Mouse (Mus musculus) spleen, embryonic (tissue): ENCODE measurements around the gene Slc25a29.

Experiments used
- CTCF ChIA-PET: fragments of 350-600 bp; sonication (Branson Sonifier 250); formaldehyde crosslinking; loops from one replicate; lab custom pipeline; 2022; lab: Charles Lee

Slc25a29 gene

GRCm38 (mm10) chr12:108834337-108834736, 1.3 kb downstream of the Slc25a29 start:
- CTCF ChIA-PET, result no interaction called here

- CTCF ChIA-PET, result no interaction called here
Measured at GRCm38 (mm10) chr12:108833408-108833807, 2.3 kb downstream of the Slc25a29 start.

- CTCF ChIA-PET, result no interaction called here
Measured at GRCm38 (mm10) chr12:108832851-108833250, 2.8 kb downstream of the Slc25a29 start.

- CTCF ChIA-PET, result no interaction called here
Measured at GRCm38 (mm10) chr12:108831966-108832643, 3.6 kb downstream of the Slc25a29 start.

- CTCF ChIA-PET, result no interaction called here
Measured at GRCm38 (mm10) chr12:108830358-108830757, 5.3 kb downstream of the Slc25a29 start.

- CTCF ChIA-PET, result no interaction called here
Measured at GRCm38 (mm10) chr12:108829636-108830035, 6.0 kb downstream of the Slc25a29 start.

GRCm38 (mm10) chr12:108827641-108828040, 8.0 kb downstream of the Slc25a29 start:
- CTCF ChIA-PET, result no interaction called here

- CTCF ChIA-PET, result no interaction called here
Measured at GRCm38 (mm10) chr12:108826958-108827535, 8.6 kb downstream of the Slc25a29 start.

GRCm38 (mm10) chr12:108826282-108826957, 9.3 kb downstream of the Slc25a29 start:
- CTCF ChIA-PET, result no interaction called here

- CTCF ChIA-PET, result no interaction called here
Measured at GRCm38 (mm10) chr12:108825561-108826224, 10.0 kb downstream of the Slc25a29 start.

- CTCF ChIA-PET, result no interaction called here
Measured at GRCm38 (mm10) chr12:108824225-108824874, 11.3 kb downstream of the Slc25a29 start.

- CTCF ChIA-PET, result interaction anchor here (0.6 kb wide), 1 partner anchor 59 kb away, joined by 3 read pairs; no protein-coding TSS in a partner anchor
Measured at GRCm38 (mm10) chr12:108823036-108823435, 12.6 kb downstream of the Slc25a29 start.

- CTCF ChIA-PET, result interaction anchor here (0.6 kb wide), 1 partner anchor 119 kb away, joined by 3 read pairs; no protein-coding TSS in a partner anchor
Measured at GRCm38 (mm10) chr12:108820461-108820860, 15.2 kb downstream of the Slc25a29 start.

- CTCF ChIA-PET, result no interaction called here
Measured at GRCm38 (mm10) chr12:108816569-108816968, 19.1 kb downstream of the Slc25a29 start.

- CTCF ChIA-PET, result interaction anchor here (0.6 kb wide), 1 partner anchor 579 kb away, joined by 3 read pairs; no protein-coding TSS in a partner anchor
Measured at GRCm38 (mm10) chr12:108814470-108814869, 21.2 kb downstream of the Slc25a29 start.

GRCm38 (mm10) chr12:108812463-108812862, 23.2 kb downstream of the Slc25a29 start:
- CTCF ChIA-PET, result no interaction called here

- CTCF ChIA-PET, result interaction anchor here (0.6 kb wide), 1 partner anchor 93 kb away, joined by 3 read pairs; no protein-coding TSS in a partner anchor
Measured at GRCm38 (mm10) chr12:108811133-108811532, 24.6 kb downstream of the Slc25a29 start.

GRCm38 (mm10) chr12:108810309-108810708, 25.4 kb downstream of the Slc25a29 start:
- CTCF ChIA-PET, result no interaction called here

- CTCF ChIA-PET, result interaction anchor here (1.1 kb wide), 1 partner anchor 10 kb away, joined by 3 read pairs; no protein-coding TSS in a partner anchor
Measured at GRCm38 (mm10) chr12:108809771-108810170, 25.9 kb downstream of the Slc25a29 start.

GRCm38 (mm10) chr12:108808465-108808864, 27.2 kb downstream of the Slc25a29 start:
- CTCF ChIA-PET, result interaction anchor here (1.1 kb wide), 1 partner anchor 11 kb away, joined by 3 read pairs; no protein-coding TSS in a partner anchor

GRCm38 (mm10) chr12:108804388-108804787, 31.3 kb downstream of the Slc25a29 start:
- CTCF ChIA-PET, result no interaction called here
